Mouse (Mus musculus) CH12.LX (cell line): ENCODE measurements around the gene Taar7b. TPM values are rescaled to one million over a fixed set of nuclear protein-coding genes. Genes with fewer than 3 reads are reported as not detected.

Experiments
- DNase-seq: peaks from one replicate; pipeline ENCODE4 v3.0.0-alpha.2; 2013; ENCODE audit errors: extremely low read depth
- H3K27ac ChIP-seq: 2 replicates; pipeline ENCODE4 v1.5.1; 2012; ENCODE audit warnings: low read depth, mild to moderate bottlenecking, control low read depth, moderate library complexity; ENCODE audit not compliant: insufficient read depth
- H3K27me3 ChIP-seq: replicated peaks from 2 replicates; pipeline ENCODE3; 2012; ENCODE audit warnings: inconsistent platforms
- H3K36me3 ChIP-seq, 2 experiments: replicated peaks in 1 of 2; 2 replicates each; pipeline versions ENCODE3 to v1.6.1; 2012; ENCODE audit warnings: inconsistent platforms in 1 of 2, low read length in 1 of 2, mild to moderate bottlenecking in 1 of 2, mixed read lengths in 1 of 2, moderate library complexity in 1 of 2; ENCODE audit not compliant: control insufficient read depth in 1 of 2, insufficient read depth in 1 of 2
- H3K4me1 ChIP-seq, 2 experiments: 2 replicates each; pipeline ENCODE4 v1.6.1; 2012; ENCODE audit warnings: inconsistent platforms in 1 of 2, moderate library complexity in 1 of 2; ENCODE audit not compliant: insufficient read depth in 2 of 2, control insufficient read depth in 1 of 2
- H3K4me2 ChIP-seq: 2 replicates; pipeline ENCODE4 v1.6.1; 2012; ENCODE audit warnings: low read depth, mild to moderate bottlenecking, control low read depth; ENCODE audit not compliant: poor library complexity, insufficient read depth, severe bottlenecking
- H3K4me3 ChIP-seq, 3 experiments: fragments of 150-350 bp in 1 of 3; sonication (generic) in 1 of 3; replicated peaks in 1 of 3; 2 replicates each; pipeline versions ENCODE3 to v1.5.1; 2011 to 2012; ENCODE audit warnings: low read depth in 2 of 3, low read length in 2 of 3, mild to moderate bottlenecking in 2 of 3, moderate library complexity in 2 of 3, control low read depth in 1 of 3, improper control_type of control experiment in 1 of 3, inconsistent platforms in 1 of 3, mixed read lengths in 1 of 3; ENCODE audit not compliant: poor library complexity in 1 of 3
- H3K79me2 ChIP-seq: replicated peaks from 2 replicates; pipeline ENCODE4 v1.6.1; 2012; ENCODE audit warnings: mild to moderate bottlenecking, moderate library complexity; ENCODE audit not compliant: control insufficient read depth, poor library complexity, insufficient read depth, severe bottlenecking; ENCODE audit errors: extremely low read depth
- H3K9ac ChIP-seq: 2 replicates; pipeline ENCODE4 v1.6.1; 2012; ENCODE audit warnings: low read depth, mild to moderate bottlenecking, control low read depth, moderate library complexity; ENCODE audit not compliant: insufficient read depth
- H3K9me3 ChIP-seq: replicated peaks from 2 replicates; pipeline ENCODE3; 2012; ENCODE audit warnings: low read length, inconsistent platforms, mixed read lengths
- CHD1 ChIP-seq: IDR thresholded peaks from 2 replicates; pipeline ENCODE4 v1.6.1; 2012; ENCODE audit warnings: low read depth, low read length, improper control_type of control experiment, inconsistent platforms
- CHD2 ChIP-seq: IDR thresholded peaks from 2 replicates; pipeline ENCODE4 v1.6.1; 2011; ENCODE audit warnings: low read length, improper control_type of control experiment
- CTCF ChIP-seq, 2 experiments: IDR thresholded peaks in 1 of 2; conservative IDR thresholded peaks in 1 of 2; 2 replicates each; pipeline ENCODE4 v1.5.1; 2011 to 2012; ENCODE audit warnings: low read depth in 2 of 2, low read length in 2 of 2, improper control_type of control experiment in 1 of 2, inconsistent platforms in 1 of 2, mild to moderate bottlenecking in 1 of 2, moderate library complexity in 1 of 2
- E2F4 ChIP-seq: IDR thresholded peaks from 2 replicates; pipeline ENCODE4 v1.6.1; 2011; ENCODE audit warnings: low read depth, low read length, improper control_type of control experiment; ENCODE audit not compliant: insufficient replicate concordance
- ELF1 ChIP-seq: IDR thresholded peaks from 2 replicates; pipeline ENCODE4 v1.6.1; 2014; ENCODE audit warnings: low read depth, mild to moderate bottlenecking, inconsistent platforms, low read length, improper control_type of control experiment
- ETS1 ChIP-seq: conservative IDR thresholded peaks from 2 replicates; pipeline ENCODE4 v1.6.1; 2012; ENCODE audit warnings: low read depth, mild to moderate bottlenecking, inconsistent platforms, low read length, improper control_type of control experiment, moderate library complexity
- GABPA ChIP-seq: IDR thresholded peaks from 2 replicates; pipeline ENCODE4 v1.6.1; 2012; ENCODE audit warnings: low read depth, low read length, improper control_type of control experiment, inconsistent platforms; ENCODE audit not compliant: insufficient replicate concordance
- HCFC1 ChIP-seq: IDR thresholded peaks from 2 replicates; pipeline ENCODE4 v1.6.1; 2012; ENCODE audit warnings: low read depth, mild to moderate bottlenecking, inconsistent platforms, low read length, improper control_type of control experiment
- JUN ChIP-seq: IDR thresholded peaks from 2 replicates; pipeline ENCODE4 v1.6.1; 2011; ENCODE audit warnings: low read depth, mild to moderate bottlenecking, low read length, improper control_type of control experiment, moderate library complexity; ENCODE audit not compliant: insufficient read depth
- KAT2A ChIP-seq: IDR thresholded peaks from 2 replicates; pipeline ENCODE4 v1.6.1; 2012; ENCODE audit warnings: low read length, improper control_type of control experiment, inconsistent platforms; ENCODE audit not compliant: insufficient replicate concordance
- MAFK ChIP-seq: IDR thresholded peaks from 2 replicates; pipeline ENCODE4 v1.6.1; 2011; ENCODE audit warnings: low read length, improper control_type of control experiment; ENCODE audit not compliant: insufficient replicate concordance
- MAZ ChIP-seq: IDR thresholded peaks from 2 replicates; pipeline ENCODE4 v1.6.1; 2012; ENCODE audit warnings: low read depth, mild to moderate bottlenecking, inconsistent platforms, low read length, improper control_type of control experiment, moderate library complexity
- MYC ChIP-seq: IDR thresholded peaks from 2 replicates; pipeline ENCODE4 v1.6.1; 2011; ENCODE audit warnings: low read depth, mild to moderate bottlenecking, improper control_type of control experiment, low read length
- NELFE ChIP-seq: IDR thresholded peaks from 2 replicates; pipeline ENCODE4 v1.6.1; 2011; ENCODE audit warnings: low read depth, low read length, improper control_type of control experiment
- NRF1 ChIP-seq: IDR thresholded peaks from 2 replicates; pipeline ENCODE4 v1.6.1; 2014; ENCODE audit warnings: low read depth, mild to moderate bottlenecking, inconsistent platforms, low read length, improper control_type of control experiment, moderate library complexity
- PAX5 ChIP-seq: IDR thresholded peaks from 2 replicates; pipeline ENCODE4 v1.6.1; 2012; ENCODE audit warnings: low read length, inconsistent platforms, mixed read lengths
- POLR2A ChIP-seq: IDR thresholded peaks from 2 replicates; pipeline ENCODE4 v1.6.1; 2011; ENCODE audit warnings: low read depth, mild to moderate bottlenecking, improper control_type of control experiment, low read length
- RAD21 ChIP-seq: IDR thresholded peaks from 2 replicates; pipeline ENCODE4 v1.6.1; 2011; ENCODE audit warnings: low read depth, mild to moderate bottlenecking, low read length, improper control_type of control experiment, moderate library complexity
- RCOR1 ChIP-seq: conservative IDR thresholded peaks from 2 replicates; pipeline ENCODE4 v1.6.1; 2012; ENCODE audit warnings: low read depth, mild to moderate bottlenecking, inconsistent platforms, low read length, improper control_type of control experiment
- SIN3A ChIP-seq: IDR thresholded peaks from 2 replicates; pipeline ENCODE4 v1.6.1; 2012; ENCODE audit warnings: low read length, improper control_type of control experiment, inconsistent platforms
- TBP ChIP-seq: conservative IDR thresholded peaks from 2 replicates; pipeline ENCODE4 v1.6.1; 2011; ENCODE audit warnings: low read depth, low read length, improper control_type of control experiment
- ZC3H11A ChIP-seq: IDR thresholded peaks from 2 replicates; pipeline ENCODE4 v1.6.1; 2012; ENCODE audit warnings: low read depth, mild to moderate bottlenecking, inconsistent platforms, low read length, improper control_type of control experiment
- ZKSCAN1 ChIP-seq: IDR thresholded peaks from 2 replicates; pipeline ENCODE4 v1.6.1; 2012; ENCODE audit warnings: low read depth, inconsistent platforms, low read length, improper control_type of control experiment, borderline replicate concordance
- ZMIZ1 ChIP-seq: IDR thresholded peaks from 2 replicates; pipeline ENCODE4 v1.6.1; 2012; ENCODE audit warnings: low read depth, mild to moderate bottlenecking, inconsistent platforms, low read length, improper control_type of control experiment
- ZNF384 ChIP-seq: IDR thresholded peaks from 2 replicates; pipeline ENCODE4 v1.6.1; 2012; ENCODE audit warnings: low read depth, low read length, improper control_type of control experiment, inconsistent platforms
- dilution Hi-C: fragments of 300-500 bp; cut with MboI; formaldehyde crosslinking; loops from 2 replicates; pipeline ENCODE4 v1.14.3; 2020; ENCODE audit warnings: low sequenced_read_pairs; ENCODE audit not compliant: extremely low pct_unique_long_range_greater_than_20kb, extremely low pct_ligation_motif_present
- in situ Hi-C: fragments of 300-500 bp; cut with MboI; formaldehyde crosslinking; loops from 3 replicates; pipeline ENCODE4 v1.14.3; 2019; ENCODE audit warnings: low sequenced_read_pairs, low pct_ligation_motif_present, low pct_unique_long_range_greater_than_20kb, mixed read lengths
- polyA plus RNA-seq: library from polyadenylated mRNA; unstranded; fragments of >175 nt; gene quantifications from 2 replicates; pipeline ENCODE4 v1.2.1, GENCODE M21; 2012; ENCODE audit warnings: low read depth; ENCODE audit not compliant: insufficient read length
- total RNA-seq, 2 experiments: library from RNA; depleted of rRNA; stranded (reverse); fragments of 300-350 nt in 1 of 2; fragments of >200 nt in 1 of 2; gene quantifications; 2 replicates each; pipeline ENCODE4 v1.2.3; 2012 to 2014

Gene Taar7b
- total and polyA plus RNA-seq, 3 experiments: not detected

DNA sequence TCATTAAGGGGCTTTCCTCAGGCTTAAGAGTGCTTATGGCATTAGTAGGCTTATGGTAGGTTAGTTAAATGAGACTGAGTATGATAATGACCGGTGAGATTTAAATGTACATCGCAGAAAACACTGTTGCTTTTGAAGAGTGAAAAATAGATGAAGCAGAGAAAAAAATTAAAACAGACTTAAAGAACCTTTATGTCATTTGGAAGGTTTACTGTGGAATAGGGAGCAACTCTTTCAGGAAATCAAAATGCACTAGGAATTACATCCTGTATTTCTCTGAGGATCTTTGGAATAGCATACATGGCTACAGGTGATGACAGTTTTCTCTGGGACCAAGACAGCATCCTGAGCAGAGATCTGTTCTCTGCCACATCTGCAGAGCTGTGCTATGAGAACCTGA lies 37.6 kb downstream of the Taar7b start, which contains the start of gene Taar7e:
Taar7e (plus strand) TSS at position 301 of the 400 bp plus-strand sequence.
- no peak for TF ChIP-seq MAZ
- TF ChIP-seq CHD2: no peak
- TF ChIP-seq RAD21: no peak
- TF ChIP-seq GABPA: no peak
- TF ChIP-seq HCFC1: no peak
- no peak for TF ChIP-seq RCOR1
- TF ChIP-seq NRF1: no peak
- no peak for TF ChIP-seq NELFE
- TF ChIP-seq PAX5: no peak
- TF ChIP-seq MAFK: no peak
- TF ChIP-seq ZNF384: no peak
- no peak for TF ChIP-seq ZC3H11A
- no peak for TF ChIP-seq ELF1
- no peak for TF ChIP-seq SIN3A
- no peak for TF ChIP-seq KAT2A
- no peak for TF ChIP-seq ZKSCAN1
- TF ChIP-seq MYC: no peak
- no peak for TF ChIP-seq E2F4
- no peak for TF ChIP-seq TBP
- no peak within 1 kb of the TSS for H3K9ac ChIP-seq
- dilution Hi-C loops: no loop called here
- no peaks in the 10 kb centered on the region for H3K9me3 ChIP-seq
- H3K4me1 ChIP-seq: no peaks in the 10 kb centered on the region
- in situ Hi-C loops: no loop called here
- H3K79me2 ChIP-seq: no peaks in the 10 kb centered on the region
- H3K27me3 ChIP-seq: no peaks in the 10 kb centered on the region
- no peak within 1 kb of the TSS for H3K4me2 ChIP-seq
- H3K4me3 ChIP-seq: no peak within 1 kb of the TSS
- H3K27ac ChIP-seq: no peak within 1 kb of the TSS
- DNase-seq: no peak
- H3K36me3 ChIP-seq: no peaks in the 10 kb centered on the region

DNA sequence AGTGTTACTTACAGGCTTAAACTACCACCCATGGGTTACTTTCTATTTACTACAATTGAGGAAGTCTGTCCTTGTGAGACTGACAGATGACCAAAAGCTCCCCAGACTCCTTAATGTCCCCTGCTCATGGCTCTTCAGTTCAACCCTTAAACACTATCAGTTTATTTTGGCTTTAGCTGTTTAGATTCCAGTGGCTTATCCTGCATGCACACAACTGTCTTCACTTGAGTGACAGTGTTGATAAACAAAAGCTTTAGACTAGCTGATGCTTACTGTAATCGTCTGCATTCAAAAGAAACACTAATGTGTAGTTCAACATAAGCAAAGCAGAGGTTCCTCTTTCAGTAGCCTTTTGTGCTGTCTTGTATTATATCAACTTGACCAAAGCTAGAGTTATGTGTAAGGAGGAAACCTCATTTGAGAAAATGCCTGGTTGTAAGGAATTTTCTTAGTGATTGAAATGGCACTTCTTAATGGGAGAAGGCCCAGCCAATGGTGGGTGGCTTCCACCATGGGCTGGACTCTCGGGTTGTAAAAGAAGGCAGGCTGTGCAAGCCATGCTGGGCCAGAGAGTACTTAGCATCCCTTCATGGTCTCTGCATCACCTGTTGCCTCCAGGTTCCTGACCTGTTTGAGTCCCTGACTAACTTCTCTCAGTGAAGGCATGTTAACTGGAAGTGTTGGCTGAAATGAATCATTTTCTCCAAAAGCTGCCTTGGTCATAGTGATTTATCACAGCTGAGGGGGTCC lies 40.6 kb downstream of the Taar7b start:
- Histone ChIP-seq H3K4me3 (no peak overlapping the region), H3K4me2 (no peak overlapping the region), H3K27ac (no peak overlapping the region)
- DNase-seq: no peak
- in situ Hi-C loops: no loop called here
- TF ChIP-seq PAX5 (no peak), MAZ (no peak), RCOR1 (no peak), CTCF (conservative IDR thresholded peaks at IDR 0.05 in 1 of 2, IDR thresholded peaks at IDR 0.05 in 1 of 2; ENCODE audit: low read depth in 2 of 2, low read length in 2 of 2) (no peak), CHD1 (no peak), NRF1 (no peak), ETS1 (no peak), ZMIZ1 (no peak), ELF1 (no peak), CHD2 (no peak), E2F4 (no peak), TBP (no peak), ZC3H11A (no peak), JUN (no peak), POLR2A (no peak)
- TF ChIP-seq, all 38 proteins: peak for 0
- Histone ChIP-seq H3K36me3 (no peaks in the 10 kb centered on the region), H3K4me1 (no peaks in the 10 kb centered on the region), H3K79me2 (no peaks in the 10 kb centered on the region), H3K9me3 (no peaks in the 10 kb centered on the region), H3K27me3 (no peaks in the 10 kb centered on the region), H3K9ac (no peak overlapping the region)
- dilution Hi-C loops: no loop called here
